Mouse (Mus musculus) frontal cortex, postnatal 36 days (tissue): Measurements from ENCODE around the gene Tsc2.
"Not testable (repeated sequence)": the region's sequence is repeated elsewhere in the genome, so short reads cannot be mapped to it uniquely, and the experiment has no call there.

ENCODE experiments used
- DNase-seq, 2 experiments: peaks; one replicate each; pipeline ENCODE4 v3.0.0; 2022; ENCODE audit warnings: low spot score in 2 of 2

Gene Tsc2

GRCm38 (mm10) chr17:24632167-24632812 is at the start of gene Tsc2, which contains the start of gene Nthl1:
Tsc2 (minus strand) TSS chr17:24632630.
Nthl1 (plus strand) TSS chr17:24632680.
- peak; percentile 82 to 84 for DNase-seq

DNA sequence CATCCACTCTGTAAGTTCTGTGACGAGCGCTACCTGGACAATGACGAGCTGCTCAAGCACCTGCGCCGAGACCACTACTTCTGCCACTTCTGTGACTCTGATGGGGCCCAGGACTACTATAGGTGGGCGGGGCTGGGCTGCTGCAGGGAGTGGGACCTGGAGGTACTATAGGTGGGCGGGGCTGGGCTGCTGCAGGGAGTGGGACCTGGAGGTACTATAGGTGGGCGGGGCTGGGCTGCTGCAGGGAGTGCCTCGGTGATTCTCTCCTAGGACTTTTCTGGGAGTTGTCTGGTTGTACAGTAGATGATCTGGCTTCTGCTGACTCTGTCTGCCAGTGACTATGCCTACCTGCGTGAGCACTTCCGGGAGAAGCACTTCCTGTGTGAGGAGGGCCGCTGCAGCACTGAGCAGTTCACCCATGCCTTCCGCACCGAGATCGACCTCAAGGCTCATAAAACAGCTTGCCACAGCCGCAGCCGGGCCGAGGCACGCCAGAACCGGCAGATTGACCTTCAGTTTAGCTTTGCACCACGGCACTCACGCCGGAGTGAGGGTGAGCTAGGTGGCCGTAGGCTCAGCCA is 45.2 kb upstream of the Tsc2 start:
- no peak for DNase-seq

DNA sequence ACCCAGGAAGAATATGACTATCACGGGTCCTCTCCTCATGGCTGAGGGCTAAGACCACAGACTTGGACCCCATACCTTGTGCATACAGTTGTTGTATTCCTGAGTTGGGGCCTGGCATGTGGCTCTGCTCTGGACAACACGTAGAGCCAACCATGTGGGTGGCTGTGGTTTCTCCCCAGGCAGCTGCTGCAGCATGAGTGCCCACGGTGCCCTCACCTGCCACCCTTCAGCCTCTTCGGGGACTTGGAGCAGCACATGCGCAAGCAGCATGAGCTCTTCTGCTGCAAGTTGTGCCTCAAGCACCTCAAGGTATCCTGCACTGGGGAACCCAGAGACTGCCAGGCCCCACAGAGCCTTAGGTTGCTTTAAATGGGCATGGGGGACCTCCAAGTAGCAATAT is 44.4 kb upstream of the Tsc2 start:
- DNase-seq, result no peak

- peak; percentile 38 to 78 for DNase-seq
Observed at GRCm38 (mm10) chr17:24676187-24676586, 43.8 kb upstream of the Tsc2 start.

GRCm38 (mm10) chr17:24674277-24674676 is 41.8 kb upstream of the Tsc2 start:
- peak; percentile 54 to 72 for DNase-seq

GRCm38 (mm10) chr17:24672141-24672540 is 39.7 kb upstream of the Tsc2 start:
- DNase-seq, result no peak

DNA sequence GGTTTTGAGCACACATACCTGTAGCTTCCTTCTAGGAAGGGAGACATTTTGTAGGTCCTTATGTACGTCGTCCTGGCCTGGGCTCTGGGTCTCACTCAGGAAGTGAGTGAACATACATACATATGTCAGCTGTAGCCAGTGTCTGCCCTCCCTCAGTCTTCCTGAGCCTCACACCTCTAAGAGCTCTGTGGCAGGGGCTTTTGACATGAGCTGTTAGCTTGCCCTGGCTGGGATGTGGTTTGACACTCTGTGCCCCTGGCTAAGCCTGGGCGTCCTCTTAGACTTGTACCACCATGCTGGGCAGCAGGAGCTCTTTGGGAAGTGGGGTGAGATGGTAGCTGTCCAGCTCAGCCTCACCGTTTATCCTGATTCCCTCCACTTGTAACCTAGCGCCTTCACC is 38.9 kb upstream of the Tsc2 start:
- no peak for DNase-seq

GRCm38 (mm10) chr17:24670246-24670844 is 37.9 kb upstream of the Tsc2 start:
- DNase-seq, result no peak

- DNase-seq, result peak; percentile 92 to 95
Observed at GRCm38 (mm10) chr17:24669545-24670245, 37.3 kb upstream of the Tsc2 start, which contains the start of gene Zfp598. Zfp598 (plus strand) TSS chr17:24669687.

DNA sequence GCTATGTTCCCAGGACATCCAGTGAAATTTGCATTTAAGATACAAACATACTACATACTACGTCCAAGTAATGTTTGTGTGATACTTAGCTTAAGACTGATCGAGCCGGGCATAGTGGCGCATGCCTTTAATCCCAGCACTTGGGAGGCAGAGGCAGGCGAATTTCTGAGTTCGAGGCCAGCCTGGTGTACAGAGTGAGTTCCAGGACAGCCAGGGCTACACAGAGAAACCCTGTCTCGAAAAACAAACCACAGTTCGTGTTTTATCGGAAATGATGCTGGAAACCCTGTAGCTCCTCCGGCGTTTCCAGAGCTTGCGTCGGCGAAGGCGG is 36.7 kb upstream of the Tsc2 start:
- DNase-seq, result not testable (repeated sequence)

DNA sequence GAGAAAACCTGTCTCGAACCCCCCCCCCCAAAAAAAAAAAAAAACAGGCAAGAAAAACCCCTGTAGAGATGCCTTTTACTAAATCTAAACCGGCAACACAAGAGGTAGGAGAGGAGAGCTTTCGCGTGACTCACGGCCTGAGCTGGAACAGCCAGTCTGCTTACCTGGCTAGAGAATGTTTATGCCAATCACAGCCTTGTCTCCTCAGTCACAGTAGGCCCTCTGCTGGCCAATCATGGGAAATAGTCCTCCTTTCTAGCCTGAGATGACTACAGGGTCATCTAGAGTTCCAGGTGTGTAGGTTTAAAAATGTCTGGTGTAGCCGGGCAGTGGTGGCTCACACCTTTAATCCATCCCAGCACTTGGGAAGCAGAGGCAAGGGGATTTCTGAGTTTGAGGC is 35.0 kb upstream of the Tsc2 start:
- DNase-seq, result peak in 1 of 2 experiments; percentile 46

- not testable (repeated sequence) for DNase-seq
Observed at GRCm38 (mm10) chr17:24667011-24667410, 34.6 kb upstream of the Tsc2 start.

- no peak for DNase-seq
Observed at GRCm38 (mm10) chr17:24658017-24658758, 25.8 kb upstream of the Tsc2 start, which contains the start of gene Npw. Npw (minus strand) TSS chr17:24658457.

DNA sequence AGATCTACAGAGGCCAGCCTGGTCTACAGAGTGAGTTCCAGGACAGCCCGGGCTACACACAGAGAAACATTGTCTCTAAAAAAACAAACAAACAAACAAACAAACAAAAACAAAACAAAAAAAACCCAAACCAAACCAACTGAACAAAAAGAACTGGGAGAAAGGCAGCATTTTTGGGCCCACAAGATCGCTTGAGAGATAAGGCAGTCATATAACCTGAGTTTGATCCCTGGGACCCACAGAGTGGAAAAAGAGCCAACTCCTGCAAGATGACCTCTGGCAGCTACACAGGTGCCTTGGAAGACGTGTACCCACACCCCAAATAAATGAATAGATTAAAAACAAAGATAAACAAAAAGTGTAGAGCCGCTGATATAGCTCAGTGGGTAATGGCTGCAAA is 22.5 kb upstream of the Tsc2 start:
- no peak for DNase-seq

DNA sequence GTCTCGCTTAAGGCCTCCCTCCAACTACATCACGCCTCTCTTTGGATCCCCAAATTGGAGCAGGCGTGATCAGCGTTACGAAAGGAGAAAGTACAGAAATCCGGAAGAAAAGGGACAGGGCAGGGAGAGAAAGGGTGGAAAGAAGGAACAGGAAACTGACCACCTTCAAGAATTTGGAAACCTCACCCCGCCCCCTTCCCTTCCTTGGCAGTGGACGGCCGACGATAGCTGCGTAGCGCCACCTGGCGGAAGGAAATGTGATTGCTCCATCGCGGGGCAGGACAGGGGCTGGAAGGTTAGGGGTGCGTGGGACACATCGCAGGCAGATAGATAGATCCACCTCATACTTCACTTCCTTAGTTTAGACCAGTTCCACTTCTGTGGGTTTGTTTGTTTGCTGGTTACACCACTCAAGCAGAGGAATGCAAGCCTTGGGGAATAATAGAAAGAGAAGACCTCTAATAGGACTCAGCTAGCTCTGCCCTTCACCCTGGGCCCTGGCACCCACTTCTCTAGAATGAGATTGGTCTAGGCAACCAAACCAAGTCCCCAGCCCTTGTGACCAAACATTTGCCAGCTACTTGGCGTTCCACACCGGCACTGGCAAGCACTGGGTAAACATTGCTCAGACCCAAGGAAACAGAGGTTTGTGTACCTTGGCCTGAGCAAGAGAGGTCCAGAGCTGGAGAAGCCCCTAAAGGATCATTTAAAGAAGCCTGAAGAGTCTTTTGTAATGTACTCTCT is 21.7 kb upstream of the Tsc2 start:
- peak; percentile 39 to 51 for DNase-seq

DNA sequence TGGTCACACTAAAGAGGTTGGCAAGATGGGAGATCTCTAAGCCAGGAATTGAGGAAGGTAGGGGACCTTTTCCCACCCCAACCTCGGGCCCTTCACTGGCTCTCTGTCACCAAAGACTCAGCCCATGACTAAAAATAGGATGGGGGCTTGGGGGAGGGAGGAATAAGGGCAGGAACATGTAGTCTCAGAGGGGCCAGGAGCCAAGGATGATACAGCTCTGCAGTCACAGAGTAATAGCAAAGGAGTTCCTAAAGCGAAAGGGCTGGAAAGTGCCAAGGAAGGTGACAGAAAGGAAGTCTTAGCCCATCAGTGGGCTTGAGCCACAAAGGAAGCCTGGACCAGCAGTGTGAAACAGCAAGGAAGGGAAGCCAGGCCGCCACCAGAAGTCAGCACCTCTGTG is 19.4 kb upstream of the Tsc2 start:
- DNase-seq, result no peak

DNA sequence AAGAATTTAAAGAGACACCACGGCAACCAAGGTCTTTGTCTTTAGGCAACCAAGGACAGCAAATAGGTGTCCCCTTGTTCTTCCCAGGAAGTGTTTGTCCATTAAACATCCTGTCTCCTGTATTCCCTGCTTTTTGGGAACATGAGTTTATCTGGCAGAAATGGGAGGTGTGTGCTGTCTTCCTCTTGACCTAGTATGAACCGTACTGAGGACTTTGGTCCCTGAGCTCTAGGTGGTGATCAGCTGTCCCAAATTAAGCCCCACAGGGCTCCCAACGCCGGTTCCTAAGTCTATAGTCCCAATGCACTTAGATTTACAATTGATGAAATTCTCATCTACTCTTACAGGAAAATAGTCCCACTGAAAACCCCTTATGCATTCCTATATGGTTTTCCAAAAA is 18.3 kb upstream of the Tsc2 start:
- no peak for DNase-seq

DNA sequence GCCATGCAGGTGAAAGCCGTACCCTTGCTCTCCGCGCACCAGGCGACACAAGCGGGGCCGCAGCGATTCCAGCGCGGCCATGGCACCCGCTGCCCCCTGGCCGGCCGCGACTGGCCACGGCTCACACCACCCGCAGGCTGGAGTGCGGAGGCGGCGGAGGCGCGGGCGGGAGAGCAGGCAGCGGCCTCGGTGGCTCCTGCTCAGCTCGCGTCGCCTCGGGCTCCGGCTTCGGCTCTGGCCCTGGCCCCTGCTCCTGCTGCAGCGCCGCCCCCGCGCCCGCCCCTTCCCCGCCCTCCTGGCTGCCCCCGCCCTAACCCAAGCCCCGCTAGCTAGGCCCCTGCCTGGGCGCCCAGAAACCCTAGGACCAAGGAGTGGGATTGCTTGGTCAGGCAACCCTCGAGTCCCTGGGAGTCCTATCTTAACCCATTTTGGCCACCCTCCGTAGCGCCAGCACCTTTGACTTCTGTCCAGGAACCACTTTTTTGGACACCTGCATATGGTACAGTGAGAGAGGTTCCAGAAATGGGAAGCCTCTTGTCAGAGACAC is 17.7 kb upstream of the Tsc2 start, which contains the start of gene Slc9a3r2:
TSS of gene Slc9a3r2 (minus strand) at position 258 of the 547 bp plus-strand sequence.
- no peak for DNase-seq

- no peak for DNase-seq
Observed at GRCm38 (mm10) chr17:24649581-24650069, 17.2 kb upstream of the Tsc2 start.

GRCm38 (mm10) chr17:24648731-24649377 is 16.4 kb upstream of the Tsc2 start:
- no peak for DNase-seq
